11 mouse cellular contexts compared by ENCODE assay signal in the genomic region with DNA sequence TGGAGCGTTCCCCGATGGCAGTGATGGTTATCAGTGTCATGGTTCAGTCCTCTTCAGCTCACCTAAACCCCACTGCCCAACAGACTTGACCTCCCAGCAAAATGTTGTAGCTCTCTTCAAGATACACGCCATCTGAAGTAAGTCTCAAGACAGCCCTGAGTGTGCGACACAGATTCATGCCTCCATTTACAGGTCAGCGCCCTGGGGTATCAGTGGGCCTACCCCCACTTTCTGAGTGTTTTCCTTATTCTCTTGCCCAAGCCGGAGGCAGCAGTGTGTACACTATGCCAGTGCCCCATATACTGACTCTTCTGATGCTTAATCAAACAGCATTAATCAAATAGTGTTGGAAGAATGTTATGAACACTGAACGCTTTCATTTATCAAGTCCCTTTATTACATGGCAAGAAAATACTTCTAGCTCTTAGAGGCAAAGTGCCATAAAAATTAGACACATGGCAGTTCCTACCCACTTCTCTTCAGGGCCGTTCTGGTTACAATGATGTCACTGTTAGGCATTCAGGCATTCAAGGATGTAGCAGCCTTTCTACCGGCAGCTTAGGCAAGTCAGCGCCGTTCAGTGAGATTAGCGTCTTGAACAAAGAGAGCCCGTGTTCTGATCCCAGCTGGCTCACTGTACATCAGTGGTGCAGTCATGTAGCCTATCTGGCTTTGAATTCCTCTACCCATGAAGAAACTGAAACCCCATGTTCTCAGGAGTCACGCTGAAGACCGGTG.
DNase-seq lines count a peak whose midpoint lies in the region; ATAC-seq and TF ChIP-seq lines count a peak whose summit lies in the region.
"Had no signal": no experiment of that assay in that cellular context is flagged by ENCODE, and none has a peak within 500 bp of the region (broad histone marks: within the 10 kb centered on the region; RNA-seq: fewer than 3 reads in every experiment).

No protein-coding gene starts in this region.

- WGBS in hindbrain, embryonic 10.5 days: 82% methylated on average over 15 of the region's 15 CpGs
- 82% methylated on average over 15 of the region's 15 CpGs for WGBS in hindbrain, embryonic 11.5 days
- WGBS in embryonic facial prominence, embryonic 10.5 days: 69% methylated on average over 15 of the region's 15 CpGs
- WGBS in hindbrain, embryonic 15.5 days: 62% methylated on average over 15 of the region's 15 CpGs

- H3K4me1 ChIP-seq in hindbrain, embryonic 10.5 days (replicated peaks): peaks cover 43% of the 10 kb centered on the region
- H3K4me1 ChIP-seq in hindbrain, embryonic 11.5 days (replicated peaks; ENCODE audit: control insufficient read depth, insufficient read depth, low read length): 0 out of 2 replicates have a peak, but pooled peaks cover 3% of the 10 kb centered on the region
- peaks cover 88% of the 10 kb centered on the region for H3K4me1 ChIP-seq in E14TG2a.4 (replicated peaks; ENCODE audit: low read depth, low read length)
- H3K4me1 ChIP-seq in embryonic facial prominence, embryonic 10.5 days: peaks cover 44% of the 10 kb centered on the region
- peaks cover 41% of the 10 kb centered on the region for H3K4me1 ChIP-seq in hindbrain, embryonic 15.5 days (replicated peaks)
- H3K4me1 ChIP-seq: liver, embryonic 13.5 days had no signal

- H3K4me3 ChIP-seq in hindbrain, embryonic 10.5 days: no peak overlapping the region
- no peak overlapping the region for H3K4me3 ChIP-seq in hindbrain, embryonic 11.5 days (ENCODE audit: low read depth, low read length)
- H3K4me3 ChIP-seq in E14TG2a.4 (replicated peaks; ENCODE audit: low read length): peak overlapping the region; percentile 67
- no peak overlapping the region for H3K4me3 ChIP-seq in embryonic facial prominence, embryonic 10.5 days
- no peak overlapping the region for H3K4me3 ChIP-seq in hindbrain, embryonic 15.5 days
- H3K4me3 ChIP-seq: liver, embryonic 13.5 days had no signal

- TF ChIP-seq CTCF in E14TG2a.4 (conservative IDR thresholded peaks at IDR 0.05; ENCODE audit: low read length): no peak

- peak overlapping the region; percentile 17; the same call in 1 of the 2 replicates for H3K27ac ChIP-seq in hindbrain, embryonic 10.5 days
- no peak overlapping the region for H3K27ac ChIP-seq in hindbrain, embryonic 11.5 days (ENCODE audit: low read depth, low read length)
- H3K27ac ChIP-seq in embryonic facial prominence, embryonic 10.5 days (replicated peaks): 0 out of 2 replicates have a peak overlapping the region, but pooled peaks have one; percentile 8
- 0 out of 2 replicates have a peak overlapping the region, but pooled peaks have one; percentile 33 for H3K27ac ChIP-seq in hindbrain, embryonic 15.5 days (replicated peaks)
- H3K27ac ChIP-seq: liver, embryonic 13.5 days had no signal

- H3K9ac ChIP-seq in hindbrain, embryonic 11.5 days (ENCODE audit: low read depth, low read length): no peak overlapping the region
- H3K9ac ChIP-seq in hindbrain, embryonic 15.5 days: peak overlapping the region; percentile 18; the same call in 1 of the 2 replicates
- H3K9ac ChIP-seq: liver, embryonic 13.5 days had no signal

- H3K9me3 ChIP-seq in hindbrain, embryonic 10.5 days: no peaks in the 10 kb centered on the region
- no peaks in the 10 kb centered on the region for H3K9me3 ChIP-seq in hindbrain, embryonic 11.5 days (ENCODE audit: control insufficient read depth, low read length)
- H3K9me3 ChIP-seq in E14TG2a.4 (ENCODE audit: low read length): no peaks in the 10 kb centered on the region
- no peaks in the 10 kb centered on the region for H3K9me3 ChIP-seq in embryonic facial prominence, embryonic 10.5 days
- no peaks in the 10 kb centered on the region for H3K9me3 ChIP-seq in hindbrain, embryonic 15.5 days
- H3K9me3 ChIP-seq: liver, embryonic 13.5 days had no signal

- ATAC-seq in hindbrain, embryonic 11.5 days (ENCODE audit: low FRiP score): no peak
- no peak for ATAC-seq in hindbrain, embryonic 15.5 days (ENCODE audit: low FRiP score, low read depth)
- no peak for ATAC-seq in granulocyte monocyte progenitor cell, adult 5-6 weeks (replicated peaks; ENCODE audit: poor library complexity, severe bottlenecking)

- peak; percentile 4 for DNase-seq in hindbrain, embryonic 10.5 days (ENCODE audit: low spot score)
- DNase-seq in hindbrain, embryonic 11.5 days (ENCODE audit: low spot score): no peak
- no peak for DNase-seq in embryonic facial prominence, embryonic 10.5 days (ENCODE audit: low spot score)
- DNase-seq in cerebellum, adult 11 months: no peak
- DNase-seq in spleen, postnatal 14 days (ENCODE audit: low spot score in 2 of 2): no peak
- DNase-seq: kidney, adult 2 months; liver, embryonic 13.5 days; right cerebral cortex, adult 18-20 months had no signal

- no peak overlapping the region for H3K4me2 ChIP-seq in hindbrain, embryonic 11.5 days (replicated peaks; ENCODE audit: low read depth, low read length)
- no peak overlapping the region for H3K4me2 ChIP-seq in hindbrain, embryonic 15.5 days
- H3K4me2 ChIP-seq: liver, embryonic 13.5 days had no signal

- no peaks in the 10 kb centered on the region for H3K27me3 ChIP-seq in hindbrain, embryonic 10.5 days (ENCODE audit: insufficient read depth, poor library complexity, severe bottlenecking)
- H3K27me3 ChIP-seq in hindbrain, embryonic 11.5 days (ENCODE audit: control insufficient read depth, insufficient read depth, low read length): no peaks in the 10 kb centered on the region
- H3K27me3 ChIP-seq in E14TG2a.4 (ENCODE audit: insufficient read depth, low read length): no peaks in the 10 kb centered on the region
- peaks cover 4% of the 10 kb centered on the region; the same call in 1 of the 2 replicates for H3K27me3 ChIP-seq in embryonic facial prominence, embryonic 10.5 days (replicated peaks; ENCODE audit: low read depth, poor library complexity, severe bottlenecking)
- H3K27me3 ChIP-seq in hindbrain, embryonic 15.5 days: no peaks in the 10 kb centered on the region
- H3K27me3 ChIP-seq: liver, embryonic 13.5 days had no signal

- H3K36me3 ChIP-seq in hindbrain, embryonic 10.5 days: no peaks in the 10 kb centered on the region
- no peaks in the 10 kb centered on the region for H3K36me3 ChIP-seq in hindbrain, embryonic 11.5 days (ENCODE audit: control insufficient read depth, insufficient read depth, low read length)
- H3K36me3 ChIP-seq in E14TG2a.4 (ENCODE audit: insufficient read depth, low read length): no peaks in the 10 kb centered on the region
- no peaks in the 10 kb centered on the region for H3K36me3 ChIP-seq in embryonic facial prominence, embryonic 10.5 days (replicated peaks)
- H3K36me3 ChIP-seq in hindbrain, embryonic 15.5 days: no peaks in the 10 kb centered on the region
- H3K36me3 ChIP-seq: liver, embryonic 13.5 days had no signal
